Mouse (Mus musculus) small intestine, adult 2 months (tissue): ENCODE data around the gene Socs3. TPM values are rescaled to one million over a fixed set of nuclear protein-coding genes. Genes with fewer than 3 reads are reported as not detected.

Source experiments
- H3K27ac ChIP-seq: fragments of 200-500 bp; 2 replicates; pipeline ENCODE4 v1.5.1; 2012; ENCODE audit warnings: low read depth, low read length, control low read depth, inconsistent platforms; ENCODE audit not compliant: insufficient read depth
- H3K27me3 ChIP-seq: fragments of 200-500 bp; 2 replicates; pipeline ENCODE4 v1.6.1; 2012; ENCODE audit warnings: mild to moderate bottlenecking, moderate library complexity, low read length, inconsistent platforms; ENCODE audit not compliant: control insufficient read depth, insufficient read depth
- H3K36me3 ChIP-seq: fragments of 200-500 bp; 2 replicates; pipeline ENCODE4 v1.6.1; 2012; ENCODE audit warnings: mild to moderate bottlenecking, low read length, control low read depth, inconsistent platforms; ENCODE audit not compliant: control insufficient read depth, insufficient read depth
- H3K4me1 ChIP-seq: fragments of 200-500 bp; 2 replicates; pipeline ENCODE4 v1.6.1; 2012; ENCODE audit warnings: low read length, inconsistent platforms, mixed read lengths; ENCODE audit not compliant: control insufficient read depth, insufficient read depth, insufficient read length
- H3K4me3 ChIP-seq: fragments of 200-500 bp; 2 replicates; pipeline ENCODE4 v1.5.1; 2012; ENCODE audit warnings: low read depth, mild to moderate bottlenecking, control low read depth, inconsistent platforms, low read length, moderate library complexity
- CTCF ChIP-seq: fragments of 200-500 bp; IDR thresholded peaks from 2 replicates; pipeline ENCODE4 v1.5.1; 2012; ENCODE audit warnings: low read depth, mild to moderate bottlenecking, control low read depth, inconsistent platforms, low read length, moderate library complexity, mixed read lengths; ENCODE audit not compliant: insufficient replicate concordance, insufficient read length; ENCODE audit errors: extremely low read depth
- POLR2A ChIP-seq: fragments of 200-500 bp; IDR thresholded peaks from 2 replicates; pipeline ENCODE4 v1.6.1; 2012; ENCODE audit warnings: low read depth, mild to moderate bottlenecking, control low read depth, inconsistent platforms, low read length, moderate library complexity
- WGBS: fragments of 180-500 bp; shearing (Covaris S2); methylation state at CpG from one replicate; pipeline ENCODE4 v1.1.7; 2018; 5-methylcytosine and 5-hydroxymethylcytosine counted together
- polyA plus RNA-seq: library from polyadenylated mRNA; depleted of rRNA; stranded (reverse); fragments of >200 nt; gene quantifications from 2 replicates; pipeline ENCODE4 v1.2.3, GENCODE M21; 2012

Socs3 gene
- polyA plus RNA-seq, 1 experiment, result 47.2 TPM

- Histone ChIP-seq H3K4me3 (no peak overlapping the region), H3K4me1 (peaks cover 57% of the 10 kb centered on the region), H3K36me3 (peaks cover 25% of the 10 kb centered on the region), H3K27ac (peak overlapping the region; percentile 84), H3K27me3 (no peaks in the 10 kb centered on the region)
- TF ChIP-seq CTCF (no peak), POLR2A (no peak)
- WGBS, result 27% methylated on average over 4 of the region's 4 CpGs
Observed at GRCm38 (mm10) chr11:118009865-118010571, 40.2 kb upstream of the Socs3 start.

GRCm38 (mm10) chr11:118008843-118009242 lies 39.0 kb upstream of the Socs3 start:
- Histone ChIP-seq H3K4me1 (peaks cover 53% of the 10 kb centered on the region), H3K36me3 (peaks cover 25% of the 10 kb centered on the region), H3K4me3 (no peak overlapping the region), H3K27me3 (no peaks in the 10 kb centered on the region), H3K27ac (peak overlapping the region; percentile 84; the same call in 1 of the 2 replicates)
- WGBS, result 88% methylated on average over 8 of the region's 8 CpGs
- TF ChIP-seq CTCF (no peak), POLR2A (no peak)

GRCm38 (mm10) chr11:118008144-118008805 lies 38.4 kb upstream of the Socs3 start:
- WGBS, result 60% methylated on average over 5 of the region's 5 CpGs
- no peak overlapping the region for H3K4me3 ChIP-seq
- peak overlapping the region; percentile 66 for H3K27ac ChIP-seq
- H3K4me1 ChIP-seq, result peaks cover 53% of the 10 kb centered on the region
- H3K36me3 ChIP-seq, result peaks cover 31% of the 10 kb centered on the region
- no peak for TF ChIP-seq POLR2A
- TF ChIP-seq CTCF, result no peak
- no peaks in the 10 kb centered on the region for H3K27me3 ChIP-seq

- TF ChIP-seq POLR2A (no peak), CTCF (no peak)
- Histone ChIP-seq H3K4me3 (no peak overlapping the region), H3K27me3 (no peaks in the 10 kb centered on the region), H3K27ac (peak overlapping the region; percentile 66), H3K4me1 (peaks cover 51% of the 10 kb centered on the region), H3K36me3 (peaks cover 36% of the 10 kb centered on the region)
- WGBS, result 46% methylated on average over 8 of the region's 8 CpGs
Observed at GRCm38 (mm10) chr11:118007460-118008143, 37.8 kb upstream of the Socs3 start.

GRCm38 (mm10) chr11:118004217-118004616 lies 34.4 kb upstream of the Socs3 start:
- no peak overlapping the region for H3K4me3 ChIP-seq
- H3K27me3 ChIP-seq, result no peaks in the 10 kb centered on the region
- H3K27ac ChIP-seq, result no peak overlapping the region
- peaks cover 55% of the 10 kb centered on the region for H3K36me3 ChIP-seq
- TF ChIP-seq POLR2A, result no peak
- TF ChIP-seq CTCF, result no peak
- WGBS, result 90% methylated on average over 5 of the region's 5 CpGs
- peaks cover 38% of the 10 kb centered on the region for H3K4me1 ChIP-seq

- peaks cover 55% of the 10 kb centered on the region for H3K36me3 ChIP-seq
- H3K4me1 ChIP-seq, result peaks cover 38% of the 10 kb centered on the region
- H3K27me3 ChIP-seq, result no peaks in the 10 kb centered on the region
- 75% methylated on average over 5 of the region's 5 CpGs for WGBS
- no peak for TF ChIP-seq CTCF
- no peak for TF ChIP-seq POLR2A
- H3K4me3 ChIP-seq, result no peak overlapping the region
- peak overlapping the region; percentile 15; the same call in 1 of the 2 replicates for H3K27ac ChIP-seq
Observed at GRCm38 (mm10) chr11:118003718-118004117, 33.9 kb upstream of the Socs3 start.

GRCm38 (mm10) chr11:118003176-118003575 lies 33.3 kb upstream of the Socs3 start:
- Histone ChIP-seq H3K27me3 (no peaks in the 10 kb centered on the region), H3K27ac (peak overlapping the region; percentile 15; the same call in 1 of the 2 replicates), H3K4me3 (no peak overlapping the region), H3K4me1 (peaks cover 39% of the 10 kb centered on the region), H3K36me3 (peaks cover 55% of the 10 kb centered on the region)
- 91% methylated on average over 14 of the region's 14 CpGs for WGBS
- TF ChIP-seq CTCF (no peak), POLR2A (no peak)
